Mouse (Mus musculus): ENCODE measurements around the gene Sgk1.

Sgk1 gene

GRCm38 (mm10) chr10:22007160-22007801 lies 125.3 kb downstream of the Sgk1 start:
- no peak for DNase-seq

- peak in 1 of 2 experiments; percentile 55 for DNase-seq
Measured at GRCm38 (mm10) chr10:22007802-22008172, 125.8 kb downstream of the Sgk1 start.

- DNase-seq, result peak; percentile 76 to 85
Measured at GRCm38 (mm10) chr10:22010088-22010818, 128.3 kb downstream of the Sgk1 start.

- DNase-seq, result no peak
Measured at GRCm38 (mm10) chr10:22017469-22018159, 135.6 kb downstream of the Sgk1 start.

- no peak for DNase-seq
Measured at GRCm38 (mm10) chr10:22018618-22019017, 136.6 kb downstream of the Sgk1 start.

GRCm38 (mm10) chr10:22034303-22034702 lies 152.3 kb downstream of the Sgk1 start:
- DNase-seq, result peak; percentile 8 to 34

GRCm38 (mm10) chr10:22036256-22036655 lies 154.3 kb downstream of the Sgk1 start:
- DNase-seq, result peak; percentile 60 to 69
